Mouse (Mus musculus): ENCODE results near the gene Shq1. TPM values are rescaled to one million over a fixed set of nuclear protein-coding genes. Genes with fewer than 3 reads are reported as not detected.
A peak's percentile ranks its signal among the peaks of the same experiment; 100 is the strongest.

Gene Shq1
- polyA plus RNA-seq, 1 experiment from 2014 or later, result 9.6 TPM

DNA sequence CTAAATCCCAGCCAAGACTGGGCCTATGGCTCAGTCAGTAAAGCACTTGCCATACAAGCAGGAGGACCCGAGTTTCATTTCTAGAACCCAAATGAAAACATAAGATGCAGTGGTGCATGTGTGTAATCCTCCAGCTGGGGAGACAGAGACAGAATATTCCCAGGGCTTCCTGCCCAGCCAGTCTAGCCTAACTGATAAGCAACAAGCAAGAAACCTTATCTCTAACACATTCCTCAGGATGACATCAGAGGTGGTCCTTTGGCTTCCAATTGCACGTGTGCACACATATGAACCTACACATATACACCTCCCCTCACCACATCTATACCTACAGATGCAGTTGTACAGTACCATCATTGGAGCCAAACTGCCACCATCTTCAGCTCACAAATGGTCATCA, 2.1 kb downstream of the Shq1 start:
- H3K27me3 ChIP-seq, result no peaks in the 10 kb centered on the region
- 40% methylated on average over 2 of the region's 2 CpGs for WGBS
- H3K4me2 ChIP-seq, result no peak overlapping the region
- no peak overlapping the region for H3K4me3 ChIP-seq
- peaks cover 9% of the 10 kb centered on the region for H3K4me1 ChIP-seq (replicated peaks)
- H3K9ac ChIP-seq, result no peak overlapping the region
- peaks cover 7% of the 10 kb centered on the region; the same call in 1 of the 2 replicates for H3K36me3 ChIP-seq
- no peak overlapping the region for H3K27ac ChIP-seq
- H3K9me3 ChIP-seq (replicated peaks), result no peaks in the 10 kb centered on the region
- ATAC-seq (replicated peaks; ENCODE audit: insufficient number of reproducible peaks, insufficient read depth, low FRiP score, low read depth), result no peak

DNA sequence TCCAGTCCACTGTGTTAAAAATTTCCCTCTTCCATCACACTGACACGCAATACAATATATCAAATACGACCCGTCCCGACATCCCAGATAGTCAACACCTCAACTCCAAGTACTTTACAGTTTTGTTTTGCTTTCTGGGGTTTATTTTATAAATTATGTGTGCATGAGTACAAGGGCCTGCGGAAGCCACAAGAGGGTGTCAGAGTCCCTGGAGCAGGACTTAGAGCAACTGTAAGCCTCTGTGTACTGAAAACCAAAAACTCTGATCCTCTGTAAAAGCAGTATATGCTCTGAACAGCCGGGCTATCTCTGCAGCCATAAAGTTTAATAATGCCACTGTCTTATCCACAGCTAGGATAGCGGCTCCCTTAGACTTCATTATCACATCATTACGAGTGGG, 3.3 kb downstream of the Shq1 start:
- Histone ChIP-seq H3K4me3 (no peak overlapping the region), H3K27me3 (no peaks in the 10 kb centered on the region), H3K4me2 (no peak overlapping the region), H3K4me1 (replicated peaks) (peaks cover 9% of the 10 kb centered on the region), H3K36me3 (peaks cover 13% of the 10 kb centered on the region; the same call in 1 of the 2 replicates), H3K9me3 (replicated peaks) (no peaks in the 10 kb centered on the region), H3K27ac (no peak overlapping the region), H3K9ac (no peak overlapping the region)
- WGBS, result 80% methylated on average over 8 of the region's 8 CpGs
- ATAC-seq (replicated peaks; ENCODE audit: insufficient number of reproducible peaks, insufficient read depth, low FRiP score, low read depth), result no peak

DNA sequence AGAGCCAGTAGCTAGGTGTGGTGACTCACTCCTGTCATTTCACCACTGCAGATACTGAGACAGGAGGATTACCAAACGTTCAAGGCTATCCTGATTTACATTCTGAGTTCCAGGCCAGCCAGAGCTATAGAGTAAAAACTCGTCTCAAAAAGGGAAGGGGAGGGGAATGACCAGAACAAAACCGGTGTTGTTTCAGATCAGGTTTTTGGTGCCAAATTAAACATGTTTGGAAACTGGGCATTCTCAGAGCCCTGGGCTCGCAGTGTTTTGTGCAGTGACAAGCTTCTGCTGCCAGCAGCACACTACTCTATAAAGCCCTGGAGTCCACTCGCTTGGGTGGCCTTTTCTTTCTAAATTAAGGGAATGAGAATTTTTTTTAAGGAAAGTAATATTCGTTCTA, 8.7 kb downstream of the Shq1 start:
- Histone ChIP-seq H3K4me1 (replicated peaks) (no peaks in the 10 kb centered on the region), H3K9me3 (replicated peaks) (no peaks in the 10 kb centered on the region), H3K4me2 (no peak overlapping the region), H3K9ac (no peak overlapping the region), H3K27ac (no peak overlapping the region), H3K4me3 (no peak overlapping the region), H3K36me3 (peaks cover 13% of the 10 kb centered on the region; the same call in 1 of the 2 replicates), H3K27me3 (no peaks in the 10 kb centered on the region)
- WGBS, result 65% methylated on average over 6 of the region's 6 CpGs
- ATAC-seq (replicated peaks; ENCODE audit: insufficient number of reproducible peaks, insufficient read depth, low FRiP score, low read depth), result 0 out of 2 replicates have a peak, but pooled peaks have one; percentile 22

DNA sequence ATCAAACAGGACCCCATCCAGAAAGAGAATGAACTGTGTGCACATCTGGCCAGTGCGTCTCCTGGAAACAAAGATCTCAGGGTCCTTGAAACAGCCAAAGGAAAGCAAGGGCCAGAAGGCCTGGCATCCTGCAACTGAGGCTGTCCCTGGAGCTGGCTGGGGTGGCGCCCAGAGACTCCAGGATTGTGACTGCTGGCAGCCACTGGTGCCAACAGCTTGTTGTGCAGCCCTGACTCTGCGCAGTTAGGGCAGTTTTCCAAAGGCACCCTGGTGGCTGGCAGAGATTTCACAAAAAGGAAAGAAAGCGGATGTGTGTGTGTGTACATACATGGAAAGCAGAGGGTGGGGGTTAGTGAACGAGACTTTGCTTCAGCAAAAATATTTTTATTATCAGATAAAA, 10.6 kb downstream of the Shq1 start:
- Histone ChIP-seq H3K36me3 (peaks cover 13% of the 10 kb centered on the region; the same call in 1 of the 2 replicates), H3K27ac (peak overlapping the region; percentile 1; the same call in 1 of the 2 replicates)
- peak; percentile 64; the same call in 1 of the 2 replicates for ATAC-seq (replicated peaks; ENCODE audit: insufficient number of reproducible peaks, insufficient read depth, low FRiP score, low read depth)

DNA sequence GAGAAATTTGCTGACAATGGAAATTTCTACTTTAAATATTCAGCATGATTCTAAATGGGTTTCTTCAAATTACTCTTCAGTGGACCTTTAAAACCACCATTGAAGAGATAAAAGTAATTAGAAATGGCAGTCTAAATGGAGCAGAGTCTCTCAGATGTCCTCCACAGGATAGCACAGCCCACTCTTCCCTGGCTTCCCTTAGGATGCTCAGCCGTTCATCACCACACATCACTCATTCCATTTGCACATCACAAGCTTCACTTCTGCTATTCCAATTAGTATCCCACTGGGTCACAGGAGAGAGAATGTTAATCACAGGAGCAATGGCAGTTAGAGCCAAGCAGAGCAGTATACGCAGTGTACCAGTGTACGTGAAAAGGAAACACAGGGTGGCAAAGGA, 18.4 kb downstream of the Shq1 start:
- H3K27me3 ChIP-seq, result no peaks in the 10 kb centered on the region
- no peaks in the 10 kb centered on the region for H3K36me3 ChIP-seq
- no peak overlapping the region for H3K27ac ChIP-seq
- no peak overlapping the region for H3K4me2 ChIP-seq
- H3K4me3 ChIP-seq, result no peak overlapping the region
- H3K9me3 ChIP-seq (replicated peaks), result no peaks in the 10 kb centered on the region
- ATAC-seq (replicated peaks; ENCODE audit: insufficient number of reproducible peaks, insufficient read depth, low FRiP score, low read depth), result no peak
- 85% methylated on average over 3 of the region's 3 CpGs for whole genome bisulfite sequencing
- H3K4me1 ChIP-seq (replicated peaks), result no peaks in the 10 kb centered on the region
- no peak overlapping the region for H3K9ac ChIP-seq

More for the DNA sequence above, 10.6 kb downstream of the Shq1 start:
- H3K9me3 ChIP-seq (replicated peaks), result no peaks in the 10 kb centered on the region
- no peak overlapping the region for H3K4me3 ChIP-seq
- H3K4me1 ChIP-seq (replicated peaks), result no peaks in the 10 kb centered on the region
- no peak overlapping the region for H3K4me2 ChIP-seq
- no peak overlapping the region for H3K9ac ChIP-seq
- WGBS, result 72% methylated on average over 5 of the region's 5 CpGs
- H3K27me3 ChIP-seq, result no peaks in the 10 kb centered on the region

DNA sequence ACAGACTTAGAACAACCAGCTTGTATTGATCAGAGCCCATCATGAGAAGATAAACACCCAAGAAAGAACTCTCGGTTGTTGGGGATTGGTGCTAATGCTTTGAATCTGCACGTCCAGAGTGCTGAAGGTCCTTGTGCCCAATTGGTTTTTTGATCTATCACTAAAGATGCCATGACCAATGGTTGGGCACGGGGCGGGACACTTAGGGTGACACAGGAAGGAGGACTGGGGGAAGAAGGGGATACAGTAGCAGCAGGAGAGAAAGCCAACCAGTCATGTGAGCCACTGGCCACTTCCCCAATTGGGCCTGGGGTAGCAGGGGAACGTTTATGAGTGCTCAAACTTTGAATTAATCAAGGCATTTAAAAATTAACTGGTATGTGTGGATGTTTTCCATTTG, 23.8 kb downstream of the Shq1 start:
- no peak overlapping the region for H3K27ac ChIP-seq
- H3K27me3 ChIP-seq, result no peaks in the 10 kb centered on the region
- H3K4me3 ChIP-seq, result no peak overlapping the region
- ATAC-seq (replicated peaks; ENCODE audit: insufficient number of reproducible peaks, insufficient read depth, low FRiP score, low read depth), result no peak
- no peaks in the 10 kb centered on the region for H3K9me3 ChIP-seq (replicated peaks)
- H3K4me2 ChIP-seq, result no peak overlapping the region
- H3K4me1 ChIP-seq (replicated peaks), result peaks cover 10% of the 10 kb centered on the region
- 73% methylated on average over 5 of the region's 5 CpGs for WGBS
- no peaks in the 10 kb centered on the region for H3K36me3 ChIP-seq
- H3K9ac ChIP-seq, result no peak overlapping the region

DNA sequence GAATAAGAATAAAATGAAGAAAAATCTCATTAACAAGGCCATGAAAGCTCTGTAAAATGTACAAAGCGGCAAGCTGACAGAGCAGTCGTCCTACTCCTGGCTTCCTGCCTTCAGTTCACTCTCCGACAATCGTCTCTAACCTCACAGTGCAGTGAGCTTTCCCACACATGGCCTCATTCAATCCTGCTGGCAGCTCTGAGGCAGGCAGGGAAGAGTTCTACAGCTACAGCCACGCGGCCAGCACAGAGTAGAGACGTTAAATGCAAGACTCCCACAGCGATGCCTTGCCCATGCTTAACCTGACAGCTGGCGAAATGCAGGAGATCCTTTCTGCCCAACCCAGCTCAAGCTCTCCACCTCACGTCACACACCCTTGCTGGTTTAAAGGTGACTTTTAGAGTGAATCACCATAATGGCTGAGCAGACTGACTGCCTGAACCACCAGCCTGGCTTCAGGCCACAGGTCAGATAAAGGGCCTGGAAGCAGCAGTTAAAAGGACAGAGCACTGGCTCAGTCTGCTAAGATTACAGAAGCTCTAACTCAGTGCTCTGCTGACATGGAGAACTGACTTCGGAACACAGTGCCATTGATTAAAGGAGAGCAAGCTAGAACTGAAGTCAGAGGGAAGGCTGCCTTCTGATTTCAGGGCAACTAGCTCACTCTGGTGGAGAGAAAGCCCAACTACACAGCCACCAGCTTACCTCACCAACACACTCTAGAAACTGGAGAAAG, 25.3 kb downstream of the Shq1 start:
- H3K9me3 ChIP-seq (replicated peaks), result no peaks in the 10 kb centered on the region
- 42% methylated on average over 11 of the region's 11 CpGs for WGBS
- peak overlapping the region; percentile 28 for H3K27ac ChIP-seq
- peaks cover 10% of the 10 kb centered on the region for H3K4me1 ChIP-seq (replicated peaks)
- peak; percentile 77 for ATAC-seq (replicated peaks; ENCODE audit: insufficient number of reproducible peaks, insufficient read depth, low FRiP score, low read depth)
- no peak overlapping the region for H3K9ac ChIP-seq
- H3K27me3 ChIP-seq, result no peaks in the 10 kb centered on the region
- peak overlapping the region; percentile 2; the same call in 1 of the 2 replicates for H3K4me3 ChIP-seq
- H3K4me2 ChIP-seq, result peak overlapping the region; percentile 55
- H3K36me3 ChIP-seq, result no peaks in the 10 kb centered on the region

DNA sequence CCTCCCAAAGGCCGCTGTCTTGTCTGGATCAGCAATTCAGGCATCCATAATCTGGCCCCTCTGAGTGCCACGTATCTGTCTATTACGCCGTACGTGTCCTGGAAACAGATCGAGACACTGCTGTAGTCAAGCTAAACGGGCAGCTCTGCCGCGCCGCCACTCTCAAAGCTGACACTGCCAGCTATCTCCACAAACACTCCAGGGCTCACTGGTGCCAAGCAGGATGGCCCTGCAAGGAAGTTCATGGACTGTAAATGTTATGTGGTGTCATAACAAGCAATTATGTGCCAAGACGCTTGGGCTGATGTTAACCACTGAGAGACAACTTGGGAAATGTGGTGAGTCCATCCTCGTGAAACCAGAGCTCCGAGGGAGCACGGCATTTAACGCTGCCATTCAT, 26.3 kb downstream of the Shq1 start:
- no peak for ATAC-seq (replicated peaks; ENCODE audit: insufficient number of reproducible peaks, insufficient read depth, low FRiP score, low read depth)
- no peak overlapping the region for H3K4me2 ChIP-seq
- no peaks in the 10 kb centered on the region for H3K9me3 ChIP-seq (replicated peaks)
- no peaks in the 10 kb centered on the region for H3K27me3 ChIP-seq
- no peak overlapping the region for H3K4me3 ChIP-seq
- no peak overlapping the region for H3K9ac ChIP-seq
- peaks cover 10% of the 10 kb centered on the region for H3K4me1 ChIP-seq (replicated peaks)
- H3K27ac ChIP-seq, result no peak overlapping the region
- no peaks in the 10 kb centered on the region for H3K36me3 ChIP-seq
- 86% methylated on average over 15 of the region's 15 CpGs for WGBS

DNA sequence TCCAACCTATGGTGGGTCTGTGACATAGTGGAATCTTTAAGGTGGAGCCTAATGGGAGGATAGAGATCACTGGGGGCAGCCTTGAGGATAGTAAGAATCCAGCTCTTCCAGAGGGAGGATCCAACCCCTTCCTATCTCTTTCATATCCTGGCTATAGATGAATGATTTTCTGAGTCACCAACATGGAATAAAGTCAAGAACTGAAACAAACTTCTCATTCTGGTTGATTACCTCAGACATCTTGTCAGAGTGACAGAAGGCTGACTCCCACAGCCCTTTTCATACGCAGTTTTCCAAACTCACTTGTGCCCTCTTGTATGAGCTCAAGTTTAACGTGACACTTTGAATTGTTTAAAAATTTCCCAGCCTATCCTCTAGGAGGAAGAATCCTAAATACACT, 28.2 kb downstream of the Shq1 start:
- H3K4me1 ChIP-seq (replicated peaks), result peaks cover 10% of the 10 kb centered on the region
- 70% methylated on average over 2 of the region's 2 CpGs for WGBS
- H3K9ac ChIP-seq, result no peak overlapping the region
- no peak overlapping the region for H3K4me3 ChIP-seq
- H3K9me3 ChIP-seq (replicated peaks), result no peaks in the 10 kb centered on the region
- no peaks in the 10 kb centered on the region for H3K27me3 ChIP-seq
- no peak overlapping the region for H3K27ac ChIP-seq
- ATAC-seq (replicated peaks; ENCODE audit: insufficient number of reproducible peaks, insufficient read depth, low FRiP score, low read depth), result no peak
- H3K36me3 ChIP-seq, result no peaks in the 10 kb centered on the region
- no peak overlapping the region for H3K4me2 ChIP-seq

DNA sequence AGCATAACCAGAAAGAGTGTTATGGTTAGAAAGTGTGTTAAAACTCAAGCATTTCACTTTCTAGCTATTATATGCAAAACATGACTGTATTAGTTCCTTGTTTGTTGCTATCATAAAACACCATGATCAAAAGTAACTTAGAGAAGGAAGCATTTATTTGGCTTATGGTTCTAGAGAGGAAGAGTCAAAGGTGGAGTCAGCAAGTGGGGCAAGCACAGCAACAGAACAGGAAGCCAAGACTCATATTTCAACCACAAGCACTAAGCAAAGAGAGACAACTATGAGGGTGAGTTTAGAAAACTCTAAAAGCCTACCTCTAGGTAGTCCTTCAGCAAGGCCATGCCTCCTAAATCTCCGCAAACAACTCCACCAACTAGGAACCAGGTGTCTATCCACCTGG, 30.4 kb downstream of the Shq1 start:
- no peaks in the 10 kb centered on the region for H3K36me3 ChIP-seq
- H3K9ac ChIP-seq, result no peak overlapping the region
- 97% methylated on average over 1 of the region's 1 CpGs for WGBS
- no peaks in the 10 kb centered on the region for H3K9me3 ChIP-seq (replicated peaks)
- no peaks in the 10 kb centered on the region for H3K27me3 ChIP-seq
- peaks cover 4% of the 10 kb centered on the region for H3K4me1 ChIP-seq (replicated peaks)
- no peak overlapping the region for H3K4me3 ChIP-seq
- H3K27ac ChIP-seq, result no peak overlapping the region
- H3K4me2 ChIP-seq, result no peak overlapping the region
- ATAC-seq (replicated peaks; ENCODE audit: insufficient number of reproducible peaks, insufficient read depth, low FRiP score, low read depth), result no peak

DNA sequence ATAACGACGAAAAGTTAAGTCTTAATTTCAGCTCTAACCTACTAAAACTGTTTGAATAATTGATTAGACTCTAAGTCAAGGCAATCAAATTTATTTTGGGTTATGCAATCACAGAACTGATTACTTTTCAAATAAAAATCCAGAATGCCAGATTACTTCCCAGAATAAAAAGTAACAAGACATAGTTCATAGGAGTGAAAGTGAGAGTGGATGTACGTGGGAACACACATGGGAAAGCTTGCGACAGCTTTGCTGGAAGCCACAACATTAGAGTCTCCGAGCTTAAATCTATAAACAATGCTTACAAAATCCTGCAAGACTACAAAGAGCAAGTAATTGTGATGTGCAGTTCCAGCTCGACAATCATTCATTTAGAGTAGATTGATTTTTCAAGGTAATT, 41.9 kb downstream of the Shq1 start:
- no peak overlapping the region for H3K4me3 ChIP-seq
- no peak overlapping the region for H3K27ac ChIP-seq
- WGBS, result 70% methylated on average over 6 of the region's 6 CpGs
- no peaks in the 10 kb centered on the region for H3K27me3 ChIP-seq
- H3K4me2 ChIP-seq, result no peak overlapping the region
- H3K4me1 ChIP-seq (replicated peaks), result no peaks in the 10 kb centered on the region; the same call in 1 of the 2 replicates
- no peak for ATAC-seq (replicated peaks; ENCODE audit: insufficient number of reproducible peaks, insufficient read depth, low FRiP score, low read depth)
- H3K36me3 ChIP-seq, result no peaks in the 10 kb centered on the region
- no peaks in the 10 kb centered on the region for H3K9me3 ChIP-seq (replicated peaks)
- H3K9ac ChIP-seq, result no peak overlapping the region

DNA sequence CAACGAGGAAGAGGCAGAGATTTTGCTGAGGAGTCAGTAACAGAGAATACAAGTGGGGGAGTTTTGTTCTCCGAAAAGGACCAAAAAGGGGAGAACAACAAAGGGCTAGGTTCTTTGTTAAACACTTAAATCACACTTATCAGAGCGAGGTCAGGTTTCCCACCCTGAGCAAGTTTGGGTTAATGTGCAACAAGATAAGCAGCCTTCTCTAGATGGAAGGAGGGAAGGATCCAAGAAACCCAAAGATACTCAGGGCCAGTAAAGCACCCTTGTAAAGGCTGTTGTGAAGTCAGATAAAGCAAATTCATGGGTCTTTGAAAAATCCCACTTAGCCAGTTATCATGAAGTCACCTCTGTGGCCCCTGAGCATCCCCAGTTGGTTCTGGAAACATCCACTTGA, 42.7 kb downstream of the Shq1 start:
- Histone ChIP-seq H3K9me3 (replicated peaks) (no peaks in the 10 kb centered on the region), H3K4me1 (replicated peaks) (peaks cover 2% of the 10 kb centered on the region), H3K4me3 (no peak overlapping the region), H3K4me2 (no peak overlapping the region), H3K36me3 (no peaks in the 10 kb centered on the region), H3K27ac (no peak overlapping the region), H3K9ac (no peak overlapping the region), H3K27me3 (no peaks in the 10 kb centered on the region)
- no peak for ATAC-seq (replicated peaks; ENCODE audit: insufficient number of reproducible peaks, insufficient read depth, low FRiP score, low read depth)
- WGBS, result 64% methylated on average over 3 of the region's 3 CpGs

Data from heart, embryonic 15.5 days (tissue).